Comparison of ENCODE assay signal across 7 mouse cellular contexts in the genomic region with DNA sequence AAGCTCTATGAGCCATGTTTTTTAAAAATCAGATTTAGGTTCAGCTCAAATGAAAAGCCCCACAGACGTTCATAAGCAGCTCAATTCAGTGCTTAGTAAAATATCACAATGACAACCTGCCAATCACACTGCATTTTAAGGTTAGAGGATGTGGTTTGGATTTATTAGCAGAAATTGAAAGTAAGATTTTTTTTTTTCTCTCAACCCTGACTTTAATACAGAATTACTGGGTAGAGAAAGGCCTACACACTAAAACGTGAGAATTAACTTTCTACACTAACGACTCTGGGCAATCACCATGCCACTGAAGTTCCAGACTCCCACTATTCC. TPM values are rescaled to one million over a fixed set of nuclear protein-coding genes. Genes with fewer than 3 reads are reported as not detected.
DNase-seq lines count a peak whose midpoint lies in the region; ATAC-seq and TF ChIP-seq lines count a peak whose summit lies in the region.

No protein-coding gene starts in this region.

- H3K9ac ChIP-seq in limb, embryonic 11.5 days (ENCODE audit: low read length): peak overlapping the region; percentile 55

- no peaks in the 10 kb centered on the region for H3K9me3 ChIP-seq in limb, embryonic 11.5 days (ENCODE audit: control insufficient read depth, low read length)

- 58% methylated on average over 3 of the region's 3 CpGs for WGBS in lung, adult 2 months
- WGBS in limb, embryonic 11.5 days: 45% methylated on average over 3 of the region's 3 CpGs
- 51% methylated on average over 3 of the region's 3 CpGs for WGBS in olfactory bulb, adult 2 months

- no peak for ATAC-seq in limb, embryonic 11.5 days (ENCODE audit: insufficient number of reproducible peaks, low FRiP score, low TSS enrichment, low read depth)

- no peak for DNase-seq in lung, adult 2 months
- no peak for DNase-seq in lung, postnatal 36 days
- DNase-seq in limb, embryonic 11.5 days (ENCODE audit: low spot score): no peak
- DNase-seq in right cerebral cortex, postnatal 14 days: no peak
- DNase-seq in frontal cortex, postnatal 36 days (ENCODE audit: low spot score in 2 of 2): no peak

- no peaks in the 10 kb centered on the region for H3K36me3 ChIP-seq in limb, embryonic 11.5 days (ENCODE audit: control insufficient read depth, insufficient read depth, low read length)

- H3K4me1 ChIP-seq in lung, adult 2 months (ENCODE audit: control insufficient read depth, insufficient read depth, low read length): peaks cover 8% of the 10 kb centered on the region
- H3K4me1 ChIP-seq in embryonic fibroblast, embryonic 13.5 days (ENCODE audit: control insufficient read depth, insufficient read depth, low read length): peaks cover 2% of the 10 kb centered on the region; the same call in 1 of the 2 replicates
- 0 out of 2 replicates have a peak, but pooled peaks cover 4% of the 10 kb centered on the region for H3K4me1 ChIP-seq in limb, embryonic 11.5 days (ENCODE audit: control insufficient read depth, insufficient read depth, low read length)
- H3K4me1 ChIP-seq in olfactory bulb, adult 2 months (ENCODE audit: control insufficient read depth, insufficient read depth, low read length): peaks cover 5% of the 10 kb centered on the region; the same call in 1 of the 2 replicates

- TF ChIP-seq POLR2A in lung, adult 2 months (IDR thresholded peaks at IDR 0.05; ENCODE audit: borderline replicate concordance, extremely low read depth, low read depth, low read length): no peak
- TF ChIP-seq POLR2A in embryonic fibroblast, embryonic 13.5 days (IDR thresholded peaks at IDR 0.05; ENCODE audit: low read depth, low read length): no peak
- no peak for TF ChIP-seq POLR2A in olfactory bulb, adult 2 months (IDR thresholded peaks at IDR 0.05; ENCODE audit: insufficient read depth, low read depth, low read length)

- TF ChIP-seq CTCF in lung, adult 2 months (IDR thresholded peaks at IDR 0.05; ENCODE audit: insufficient read depth, low read length): no peak
- no peak for TF ChIP-seq CTCF in embryonic fibroblast, embryonic 13.5 days (IDR thresholded peaks at IDR 0.05; ENCODE audit: borderline replicate concordance, insufficient read depth, low read length)
- no peak for TF ChIP-seq CTCF in olfactory bulb, adult 2 months (IDR thresholded peaks at IDR 0.05; ENCODE audit: insufficient read depth, low read depth, low read length)

- no peaks in the 10 kb centered on the region for H3K27me3 ChIP-seq in limb, embryonic 11.5 days (ENCODE audit: control insufficient read depth, insufficient read depth, low read length)

- peak overlapping the region; percentile 60 for H3K4me2 ChIP-seq in limb, embryonic 11.5 days (ENCODE audit: low read depth, severe bottlenecking)

- H3K27ac ChIP-seq in embryonic fibroblast, embryonic 13.5 days (ENCODE audit: insufficient read depth, low read length): peak overlapping the region; percentile 89; the same call in 1 of the 2 replicates
- 0 out of 2 replicates have a peak overlapping the region, but pooled peaks have one; percentile 48 for H3K27ac ChIP-seq in limb, embryonic 11.5 days (replicated peaks; ENCODE audit: low read depth, low read length)
- no peak overlapping the region for H3K27ac ChIP-seq in olfactory bulb, adult 2 months (ENCODE audit: insufficient read depth, low read depth, low read length)

- H3K4me3 ChIP-seq in lung, adult 2 months (replicated peaks; ENCODE audit: extremely low read depth, low read depth, low read length): peak overlapping the region; percentile 86
- H3K4me3 ChIP-seq in embryonic fibroblast, embryonic 13.5 days (ENCODE audit: insufficient read depth, low read length): peak overlapping the region; percentile 61
- H3K4me3 ChIP-seq in limb, embryonic 11.5 days (ENCODE audit: low read depth, low read length): peak overlapping the region; percentile 94
- peak overlapping the region; percentile 63 for H3K4me3 ChIP-seq in olfactory bulb, adult 2 months (ENCODE audit: insufficient read depth, low read depth, low read length)

RNA-seq across cellular contexts. Expression of a gene that starts 1.0 kb away (rescaled TPM):
- 32.0 and 43.8 TPM in 2 replicates for polyA plus RNA-seq in lung, adult 2 months (2012; rRNA removed)
- polyA plus RNA-seq in embryonic fibroblast, embryonic 13.5 days (2011; ENCODE audit: insufficient read length, low read depth, missing spikeins): 79.8 and 84.1 TPM in 2 replicates
- polyA plus RNA-seq in limb, embryonic 11.5 days (2014; fragmentation: Nextera tagmentation; extraction: Ambion mirVana): 35.6 and 41.7 TPM in 2 replicates
- 79.8 and 484 TPM in 2 replicates for polyA plus RNA-seq in olfactory bulb, adult 2 months (2012; ENCODE audit: insufficient read depth, insufficient read length, low replicate concordance, missing spikeins)
